Mouse (Mus musculus) kidney, postnatal 0 days (tissue): ENCODE results near the gene Ddc. TPM values are rescaled to one million over a fixed set of nuclear protein-coding genes. Genes with fewer than 3 reads are reported as not detected.

Experiments
- ATAC-seq: fragments of 200-750 bp; cut with Nextera tagmentation; replicated peaks from 2 replicates; pipeline ENCODE4 v1.8.0; 2017; ENCODE audit warnings: low read depth, moderate number of reproducible peaks, moderate TSS enrichment, moderate library complexity; ENCODE audit not compliant: low FRiP score
- DNase-seq: peaks from one replicate; pipeline ENCODE4 v3.0.0-alpha.2; 2016; ENCODE audit warnings: low spot score
- H3K27ac ChIP-seq: fragments of 300-500 bp; sonication (generic); 2 replicates; pipeline ENCODE4 v1.5.1; 2014; ENCODE audit warnings: mild to moderate bottlenecking
- H3K27me3 ChIP-seq: fragments of 300-500 bp; sonication (generic); 2 replicates; pipeline ENCODE4 v1.6.1; 2014; ENCODE audit warnings: low read length, mixed read lengths; ENCODE audit not compliant: insufficient read depth
- H3K36me3 ChIP-seq: fragments of 300-500 bp; sonication (generic); 2 replicates; pipeline ENCODE4 v1.6.1; 2014; ENCODE audit warnings: low read length, mixed read lengths; ENCODE audit not compliant: insufficient read depth
- H3K4me1 ChIP-seq: fragments of 300-500 bp; sonication (generic); replicated peaks from 2 replicates; pipeline ENCODE4 v1.6.1; 2014; ENCODE audit warnings: antibody characterized with exemption, low read length, mixed read lengths; ENCODE audit not compliant: insufficient read depth
- H3K4me2 ChIP-seq: fragments of 300-500 bp; sonication (generic); 2 replicates; pipeline ENCODE4 v1.6.1; 2014; ENCODE audit warnings: mild to moderate bottlenecking, low read length, moderate library complexity, mixed read lengths
- H3K4me3 ChIP-seq: fragments of 300-500 bp; sonication (generic); replicated peaks from 2 replicates; pipeline ENCODE4 v1.5.1; 2014; ENCODE audit warnings: low read depth, low read length
- H3K9ac ChIP-seq: fragments of 300-500 bp; sonication (generic); 2 replicates; pipeline ENCODE4 v1.6.1; 2014; ENCODE audit warnings: low read depth, low read length
- H3K9me3 ChIP-seq: fragments of 300-500 bp; sonication (generic); replicated peaks from 2 replicates; pipeline ENCODE4 v1.6.1; 2016; ENCODE audit warnings: low read length, inconsistent platforms, mixed read lengths
- CTCF ChIP-seq: IDR thresholded peaks from 2 replicates; pipeline ENCODE4 v1.5.1; 2016; ENCODE audit warnings: antibody characterized with exemption, low read depth, mild to moderate bottlenecking, moderate library complexity
- WGBS: fragments of 180-500 bp; shearing (Covaris S2); extraction: QIAGEN DNeasy Blood & Tissue Kit; methylation state at CpG from one replicate; pipeline ENCODE4 v1.1.7; 2014; 5-methylcytosine and 5-hydroxymethylcytosine counted together
- polyA plus RNA-seq: library from polyadenylated mRNA; unstranded; fragments of >200 nt; fragmentation: Nextera tagmentation; extraction: Ambion mirVana; gene quantifications from 2 replicates; pipeline ENCODE4 v1.2.1, GENCODE M21; 2015

The Ddc gene
- polyA plus RNA-seq, 1 experiment from 2014 or later: 17.4 TPM

DNA sequence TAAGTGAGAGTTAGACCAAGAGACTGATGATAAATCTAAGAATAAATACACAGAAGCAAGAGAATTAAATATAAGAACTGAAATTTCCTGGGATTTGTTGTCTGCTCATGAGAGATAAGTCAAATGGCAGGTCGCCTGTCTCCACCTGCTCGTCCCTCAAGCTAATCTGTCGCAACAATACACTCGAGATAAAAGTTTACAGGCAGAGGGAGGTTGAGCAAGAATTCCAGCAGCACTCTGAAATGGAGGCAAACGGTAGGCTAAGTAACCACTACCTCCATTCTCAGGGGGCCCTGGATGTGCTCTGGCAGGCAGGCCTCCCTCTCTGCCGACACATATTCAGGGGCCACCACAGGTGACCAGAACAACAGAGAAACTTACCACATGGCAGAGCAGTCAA, 62.6 kb downstream of the Ddc start:
- H3K27ac ChIP-seq: no peak overlapping the region
- H3K4me2 ChIP-seq: no peak overlapping the region
- peaks cover 13% of the 10 kb centered on the region for H3K4me1 ChIP-seq
- H3K4me3 ChIP-seq: no peak overlapping the region
- H3K9ac ChIP-seq: no peak overlapping the region
- no peak for ATAC-seq
- TF ChIP-seq CTCF: no peak
- no peaks in the 10 kb centered on the region for H3K27me3 ChIP-seq
- DNase-seq: no peak
- H3K9me3 ChIP-seq: no peaks in the 10 kb centered on the region
- H3K36me3 ChIP-seq: no peaks in the 10 kb centered on the region
- WGBS: 61% methylated on average over 6 of the region's 6 CpGs

DNA sequence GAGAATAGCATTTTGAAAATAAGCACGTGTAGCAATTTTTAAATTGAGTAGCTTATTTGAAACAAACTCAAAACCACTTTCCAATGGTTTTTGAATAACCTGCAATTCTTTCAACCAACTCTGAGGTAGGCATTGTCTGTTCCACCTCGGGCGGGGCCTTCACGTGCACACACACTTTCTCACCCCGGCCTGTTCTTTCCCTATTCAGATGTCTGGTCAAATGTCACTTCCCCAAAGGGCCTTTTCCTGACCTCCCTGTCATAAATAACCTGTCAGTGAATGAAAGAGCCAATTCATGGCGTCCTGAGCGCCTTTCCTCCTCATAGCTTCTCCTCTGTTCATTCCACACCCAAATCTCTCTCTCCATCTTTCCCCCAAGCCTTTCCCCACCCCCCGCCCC, 64.8 kb downstream of the Ddc start:
- Histone ChIP-seq H3K4me3 (no peak overlapping the region), H3K9me3 (no peaks in the 10 kb centered on the region), H3K4me1 (peaks cover 27% of the 10 kb centered on the region), H3K27ac (peak overlapping the region; percentile 52; the same call in 1 of the 2 replicates), H3K36me3 (no peaks in the 10 kb centered on the region), H3K9ac (no peak overlapping the region), H3K27me3 (no peaks in the 10 kb centered on the region), H3K4me2 (no peak overlapping the region)
- no peak for TF ChIP-seq CTCF
- 28% methylated on average over 8 of the region's 8 CpGs for WGBS
- DNase-seq (no peak), ATAC-seq (no peak)

DNA sequence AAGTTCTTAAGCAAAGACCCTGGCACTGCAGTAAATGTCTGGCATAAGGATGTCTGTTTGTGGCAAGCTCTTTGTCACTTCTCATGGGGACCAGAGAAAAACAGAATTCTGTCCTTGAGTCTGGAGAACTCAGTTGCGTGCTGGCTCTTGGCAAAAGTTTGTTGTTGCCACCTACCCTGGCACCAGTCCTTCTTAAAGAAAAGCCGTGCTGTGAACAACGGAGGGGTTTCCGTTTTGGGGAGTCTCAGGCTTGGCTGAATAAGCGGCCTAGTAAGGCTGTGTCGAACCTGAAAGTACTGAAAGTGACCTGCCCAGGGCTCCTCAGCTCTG, 65.2 kb downstream of the Ddc start:
- Histone ChIP-seq H3K4me1 (peaks cover 28% of the 10 kb centered on the region), H3K4me3 (no peak overlapping the region), H3K4me2 (no peak overlapping the region), H3K27me3 (no peaks in the 10 kb centered on the region), H3K36me3 (no peaks in the 10 kb centered on the region), H3K27ac (peak overlapping the region; percentile 52), H3K9ac (no peak overlapping the region), H3K9me3 (no peaks in the 10 kb centered on the region)
- ATAC-seq (no peak), DNase-seq (no peak)
- no peak for TF ChIP-seq CTCF
- 53% methylated on average over 6 of the region's 6 CpGs for WGBS

DNA sequence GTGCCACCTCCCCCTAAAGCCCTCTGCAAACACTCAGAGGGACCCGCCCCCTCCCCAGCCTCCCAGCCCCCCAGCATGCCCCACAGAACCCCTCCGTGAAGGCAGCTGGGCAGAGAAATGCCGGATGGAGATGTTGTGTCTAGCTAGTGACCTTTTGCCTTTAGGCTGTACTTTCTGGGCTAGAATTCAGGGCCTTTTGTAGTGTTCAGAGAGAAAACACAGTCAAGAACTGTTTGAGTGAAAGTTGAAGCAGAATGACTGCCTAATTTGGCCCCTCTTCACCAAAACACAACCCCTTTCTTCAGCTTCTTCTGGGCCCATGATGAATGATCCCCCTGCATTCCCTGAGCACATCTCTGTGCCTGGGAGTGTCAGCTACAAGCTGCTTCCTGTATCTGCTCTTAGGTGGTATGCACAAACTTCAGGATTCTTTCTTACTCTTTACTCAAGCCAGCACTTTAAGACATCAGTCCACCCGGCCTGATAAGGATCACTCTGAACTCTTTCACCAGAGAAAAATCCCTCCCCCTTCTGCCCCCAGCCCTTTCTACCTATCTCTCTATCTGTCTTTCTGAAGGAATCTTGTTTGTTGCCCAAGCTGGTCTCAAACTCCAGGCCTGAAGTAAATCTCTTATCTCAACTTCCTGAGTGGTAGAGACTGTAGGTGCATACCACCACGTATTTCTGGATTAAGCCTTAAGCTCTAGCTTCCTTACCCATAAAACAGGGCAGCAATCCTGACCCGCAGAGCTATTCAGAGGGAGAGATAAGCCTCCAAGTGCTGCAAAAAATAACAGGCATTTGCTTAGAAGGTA, 65.8 kb downstream of the Ddc start:
- H3K4me1 ChIP-seq: peaks cover 28% of the 10 kb centered on the region
- no peak overlapping the region for H3K9ac ChIP-seq
- peak overlapping the region; percentile 52 for H3K27ac ChIP-seq
- no peaks in the 10 kb centered on the region for H3K27me3 ChIP-seq
- H3K36me3 ChIP-seq: no peaks in the 10 kb centered on the region
- no peak for TF ChIP-seq CTCF
- no peaks in the 10 kb centered on the region for H3K9me3 ChIP-seq
- H3K4me2 ChIP-seq: no peak overlapping the region
- ATAC-seq (no peak), DNase-seq (no peak)
- H3K4me3 ChIP-seq: no peak overlapping the region
- WGBS: 15% methylated on average over 6 of the region's 6 CpGs

DNA sequence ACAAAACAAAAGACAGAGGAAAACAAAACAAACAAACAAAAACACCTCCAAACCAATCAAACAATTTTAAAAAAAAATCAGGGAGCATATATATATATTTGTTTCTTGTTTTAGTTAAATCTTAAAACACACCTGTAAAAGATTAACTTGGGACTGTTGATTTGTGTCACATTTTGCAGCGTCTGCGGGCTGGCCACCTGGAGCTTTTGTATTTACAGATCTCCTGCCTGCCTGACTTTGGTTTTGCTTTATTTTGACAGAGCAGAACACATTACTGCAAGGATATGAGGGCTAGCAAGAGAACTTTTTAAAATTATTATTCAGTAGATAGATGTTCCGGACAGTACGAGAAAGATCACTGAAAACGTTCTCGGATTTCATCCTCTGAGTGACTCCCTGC, 66.4 kb downstream of the Ddc start:
- H3K4me2 ChIP-seq: no peak overlapping the region
- H3K9ac ChIP-seq: no peak overlapping the region
- 33% methylated on average over 6 of the region's 6 CpGs for WGBS

DNA sequence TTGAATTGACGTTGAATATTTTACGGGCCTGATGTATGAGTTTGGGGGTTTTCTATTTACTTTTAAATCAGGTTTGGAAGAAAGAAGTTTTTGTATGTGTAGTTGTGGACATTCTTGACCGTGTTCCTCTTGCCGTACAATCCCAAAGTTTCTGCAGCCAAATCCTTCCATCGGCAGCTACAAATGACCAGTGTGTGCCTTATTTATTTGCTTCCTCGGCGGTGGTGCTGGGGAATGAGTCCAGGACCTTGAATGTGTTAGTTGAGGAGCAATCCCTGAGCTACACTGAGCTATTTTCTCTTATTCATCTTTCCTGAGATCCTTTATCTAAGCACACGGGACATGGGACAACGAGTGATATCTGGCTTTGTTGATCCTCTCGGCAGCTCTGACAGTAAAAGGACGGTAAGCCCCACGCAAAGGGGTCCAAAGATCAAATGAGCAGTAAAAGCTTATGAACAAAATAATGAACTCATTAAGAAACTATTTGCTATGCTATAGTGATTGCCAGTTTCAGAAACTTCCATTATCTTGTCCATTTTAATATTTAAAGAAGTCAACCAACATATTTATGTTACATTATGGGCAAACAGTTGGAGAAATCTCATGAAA, 67.0 kb downstream of the Ddc start:
- no peaks in the 10 kb centered on the region for H3K9me3 ChIP-seq
- H3K4me1 ChIP-seq: peaks cover 28% of the 10 kb centered on the region
- TF ChIP-seq CTCF: no peak
- peak overlapping the region; percentile 36; the same call in 1 of the 2 replicates for H3K27ac ChIP-seq
- no peaks in the 10 kb centered on the region for H3K27me3 ChIP-seq
- DNase-seq: no peak
- H3K9ac ChIP-seq: no peak overlapping the region
- H3K4me3 ChIP-seq: no peak overlapping the region
- no peaks in the 10 kb centered on the region for H3K36me3 ChIP-seq
- WGBS: 33% methylated on average over 12 of the region's 12 CpGs
- ATAC-seq: no peak
- H3K4me2 ChIP-seq: no peak overlapping the region

More for the DNA sequence above, 66.4 kb downstream of the Ddc start:
- H3K27me3 ChIP-seq: no peaks in the 10 kb centered on the region
- no peaks in the 10 kb centered on the region for H3K36me3 ChIP-seq
- H3K4me1 ChIP-seq: peaks cover 28% of the 10 kb centered on the region
- H3K9me3 ChIP-seq: no peaks in the 10 kb centered on the region
- H3K27ac ChIP-seq: peak overlapping the region; percentile 52
- ATAC-seq (no peak), DNase-seq (no peak)
- no peak for TF ChIP-seq CTCF
- H3K4me3 ChIP-seq: no peak overlapping the region
